Mouse (Mus musculus): ENCODE measurements at regions not wholly inside any gene's neighbourhood (a gene's known extent, or its start where the extent isn't known, plus 50 kb on each side); places are given as distances from the start of the nearest gene placed in this dataset.

- TF ChIP-seq POLR2A (IDR thresholded peaks at IDR 0.05; ENCODE audit: control insufficient read depth in 1 of 2, insufficient read depth in 1 of 2, low read depth in 1 of 2, low read length in 2 of 2, poor library complexity in 1 of 2) (no peak), CTCF (IDR thresholded peaks at IDR 0.05 in 2 of 3, conservative IDR thresholded peaks at IDR 0.05 in 1 of 3; ENCODE audit: control insufficient read depth in 1 of 3, insufficient read depth in 1 of 3, low read depth in 2 of 3, low read length in 3 of 3, poor library complexity in 1 of 3, severe bottlenecking in 1 of 3) (no peak), GATA1 (IDR thresholded peaks at IDR 0.05; ENCODE audit: low read depth, low read length) (no peak), GABPA (IDR thresholded peaks at IDR 0.05; ENCODE audit: low read depth, low read length) (no peak), TCF12 (IDR thresholded peaks at IDR 0.05; ENCODE audit: low read depth, low read length) (no peak), EP300 (IDR thresholded peaks at IDR 0.05; ENCODE audit: low read depth in 1 of 2, low read length in 2 of 2) (no peak), ZC3H11A (IDR thresholded peaks at IDR 0.05; ENCODE audit: low read depth, low read length) (no peak), USF1 (IDR thresholded peaks at IDR 0.05; ENCODE audit: low read depth, low read length) (no peak), ZNF384 (IDR thresholded peaks at IDR 0.05; ENCODE audit: low read depth, low read length) (no peak)
Observed at GRCm38 (mm10) chr13:45196363-45196762, 117.9 kb downstream of the Gm9817 start.
